Mouse (Mus musculus) liver, adult 2 months (tissue): Measurements from ENCODE around the gene Tmc3.

Experiments
- CTCF ChIP-seq: fragments of 200-500 bp; IDR thresholded peaks from 2 replicates; pipeline ENCODE4 v1.5.1; 2011; ENCODE audit warnings: low read depth, low read length, control low read depth
- POLR2A ChIP-seq: fragments of 200-500 bp; IDR thresholded peaks from 2 replicates; pipeline ENCODE4 v1.6.1; 2011; ENCODE audit warnings: low read length, control low read depth; ENCODE audit not compliant: insufficient read depth; ENCODE audit errors: extremely low read depth

- TF ChIP-seq CTCF = no peak
- TF ChIP-seq POLR2A = no peak
Observed at GRCm38 (mm10) chr7:83650638-83651037, 65.9 kb downstream of the Tmc3 start.
